Comparison of ENCODE assay signal across 10 mouse cellular contexts in the genomic region with DNA sequence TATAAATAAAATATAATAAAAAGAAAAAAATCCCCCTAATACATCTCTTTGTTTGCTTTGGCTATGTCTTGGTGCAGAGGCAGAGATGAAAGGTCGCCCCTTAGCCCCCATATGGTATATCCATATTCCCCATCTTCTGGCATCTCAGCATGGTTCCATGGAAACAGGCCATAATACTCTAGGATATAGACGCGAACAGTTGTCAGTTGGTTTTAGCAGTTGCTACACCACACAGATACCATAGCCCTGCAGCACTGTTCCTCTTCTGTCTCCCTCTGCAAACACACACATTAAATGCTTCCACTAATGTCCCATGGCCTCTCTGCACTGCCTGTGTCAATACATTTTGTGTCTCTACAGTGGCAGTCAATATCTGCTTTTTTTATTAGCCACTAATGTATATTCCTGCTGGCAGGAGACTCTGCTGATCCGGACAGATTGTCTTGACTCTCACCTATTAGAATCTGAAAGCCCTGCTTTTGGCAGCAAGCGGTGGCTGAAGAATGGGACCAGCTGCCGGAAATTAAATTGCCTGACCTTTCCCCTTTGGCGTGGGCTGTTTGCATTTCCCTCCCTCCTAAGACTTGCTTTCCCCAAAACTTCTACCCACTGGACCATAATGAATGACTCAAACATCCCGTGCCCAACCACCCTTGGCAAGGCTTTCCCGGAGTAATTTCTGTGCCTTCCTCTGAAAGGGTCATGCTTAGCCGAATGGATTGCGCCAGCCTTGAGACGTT. TPM values are rescaled to one million over a fixed set of nuclear protein-coding genes. Genes with fewer than 3 reads are reported as not detected.
DNase-seq lines count a peak whose midpoint lies in the region; ATAC-seq and TF ChIP-seq lines count a peak whose summit lies in the region.
"Had no signal": no experiment of that assay in that cellular context is flagged by ENCODE, and none has a peak within 500 bp of the region (broad histone marks: within the 10 kb centered on the region; RNA-seq: fewer than 3 reads in every experiment).

No protein-coding gene starts in this region.

- no peaks in the 10 kb centered on the region for H3K36me3 ChIP-seq in kidney, postnatal 0 days (ENCODE audit: insufficient read depth, low read length)
- H3K36me3 ChIP-seq in kidney, embryonic 16.5 days (ENCODE audit: insufficient read depth, low read length), result no peaks in the 10 kb centered on the region
- H3K36me3 ChIP-seq in forebrain, embryonic 14.5 days (ENCODE audit: control insufficient read depth, insufficient read depth, low read length), result no peaks in the 10 kb centered on the region
- no peaks in the 10 kb centered on the region for H3K36me3 ChIP-seq in lung, embryonic 15.5 days
- H3K36me3 ChIP-seq in neural tube, embryonic 15.5 days, result no peaks in the 10 kb centered on the region
- H3K36me3 ChIP-seq in stomach, postnatal 0 days (ENCODE audit: control insufficient read depth, insufficient read depth, low read length), result no peaks in the 10 kb centered on the region

- H3K9ac ChIP-seq in kidney, postnatal 0 days (ENCODE audit: low read depth, low read length), result no peak overlapping the region
- H3K9ac ChIP-seq in kidney, embryonic 16.5 days (replicated peaks; ENCODE audit: low read length), result no peak overlapping the region
- no peak overlapping the region for H3K9ac ChIP-seq in forebrain, embryonic 14.5 days (ENCODE audit: low read length)
- no peak overlapping the region for H3K9ac ChIP-seq in lung, embryonic 15.5 days
- no peak overlapping the region for H3K9ac ChIP-seq in neural tube, embryonic 15.5 days (replicated peaks)
- no peak overlapping the region for H3K9ac ChIP-seq in stomach, postnatal 0 days (ENCODE audit: low read length)

- ATAC-seq in kidney, postnatal 0 days (replicated peaks; ENCODE audit: low FRiP score, low read depth), result no peak
- no peak for ATAC-seq in kidney, embryonic 16.5 days (ENCODE audit: low FRiP score, low TSS enrichment)
- peak; percentile 42; the same call in 1 of the 2 replicates for ATAC-seq in forebrain, embryonic 14.5 days
- peak; percentile 29; the same call in 1 of the 2 replicates for ATAC-seq in lung, embryonic 15.5 days (ENCODE audit: borderline replicate concordance, extremely low read depth, low FRiP score, low TSS enrichment)
- ATAC-seq in neural tube, embryonic 15.5 days (ENCODE audit: low FRiP score), result no peak
- no peak for ATAC-seq in stomach, postnatal 0 days (ENCODE audit: low FRiP score, low TSS enrichment)

- no peaks in the 10 kb centered on the region for H3K27me3 ChIP-seq in kidney, postnatal 0 days (ENCODE audit: insufficient read depth, low read length)
- H3K27me3 ChIP-seq in kidney, embryonic 16.5 days (ENCODE audit: insufficient read depth, low read length), result no peaks in the 10 kb centered on the region
- no peaks in the 10 kb centered on the region for H3K27me3 ChIP-seq in forebrain, embryonic 14.5 days (replicated peaks; ENCODE audit: control insufficient read depth, insufficient read depth, low read length)
- H3K27me3 ChIP-seq in lung, embryonic 15.5 days, result no peaks in the 10 kb centered on the region
- no peaks in the 10 kb centered on the region for H3K27me3 ChIP-seq in neural tube, embryonic 15.5 days (replicated peaks)
- H3K27me3 ChIP-seq in stomach, postnatal 0 days (ENCODE audit: control insufficient read depth, insufficient read depth, low read length), result no peaks in the 10 kb centered on the region

- no peak overlapping the region for H3K27ac ChIP-seq in kidney, postnatal 0 days
- H3K27ac ChIP-seq in kidney, embryonic 16.5 days (ENCODE audit: low read length), result no peak overlapping the region
- H3K27ac ChIP-seq in forebrain, embryonic 14.5 days (ENCODE audit: low read depth, low read length), result peak overlapping the region; percentile 78
- no peak overlapping the region for H3K27ac ChIP-seq in lung, embryonic 15.5 days
- peak overlapping the region; percentile 58 for H3K27ac ChIP-seq in neural tube, embryonic 15.5 days (replicated peaks)
- no peak overlapping the region for H3K27ac ChIP-seq in stomach, postnatal 0 days (replicated peaks)

- WGBS in kidney, postnatal 0 days, result 31% methylated on average over 12 of the region's 12 CpGs
- 40% methylated on average over 12 of the region's 12 CpGs for WGBS in kidney, embryonic 16.5 days
- WGBS in forebrain, embryonic 14.5 days, result 46% methylated on average over 12 of the region's 12 CpGs
- WGBS in lung, embryonic 15.5 days, result 49% methylated on average over 12 of the region's 12 CpGs
- WGBS in neural tube, embryonic 15.5 days, result 28% methylated on average over 12 of the region's 12 CpGs
- 62% methylated on average over 12 of the region's 12 CpGs for WGBS in stomach, postnatal 0 days

- DNase-seq in kidney, postnatal 0 days (ENCODE audit: low spot score), result peak; percentile 42
- DNase-seq in forebrain, embryonic 14.5 days (ENCODE audit: low spot score), result peak; percentile 61
- no peak for DNase-seq in urinary bladder, postnatal 25 days (ENCODE audit: low spot score)
- no peak for DNase-seq in stomach, postnatal 0 days (ENCODE audit: low spot score)
- no peak for DNase-seq in ovary, postnatal 10 days (ENCODE audit: low spot score)
- DNase-seq: adrenal gland, postnatal 25 days had no signal

- H3K4me3 ChIP-seq in kidney, postnatal 0 days (replicated peaks; ENCODE audit: low read depth, low read length), result no peak overlapping the region
- H3K4me3 ChIP-seq in kidney, embryonic 16.5 days (ENCODE audit: low read length), result no peak overlapping the region
- no peak overlapping the region for H3K4me3 ChIP-seq in forebrain, embryonic 14.5 days (ENCODE audit: low read depth, low read length)
- no peak overlapping the region for H3K4me3 ChIP-seq in lung, embryonic 15.5 days
- H3K4me3 ChIP-seq in neural tube, embryonic 15.5 days (replicated peaks), result no peak overlapping the region
- no peak overlapping the region for H3K4me3 ChIP-seq in stomach, postnatal 0 days (ENCODE audit: low read depth, low read length)

- no peaks in the 10 kb centered on the region for H3K4me1 ChIP-seq in kidney, postnatal 0 days (replicated peaks; ENCODE audit: insufficient read depth, low read length)
- H3K4me1 ChIP-seq in kidney, embryonic 16.5 days (ENCODE audit: insufficient read depth, low read length), result peaks cover 13% of the 10 kb centered on the region
- peaks cover 28% of the 10 kb centered on the region for H3K4me1 ChIP-seq in forebrain, embryonic 14.5 days (ENCODE audit: control insufficient read depth, insufficient read depth, low read length)
- H3K4me1 ChIP-seq in lung, embryonic 15.5 days, result 0 out of 2 replicates have a peak, but pooled peaks cover 7% of the 10 kb centered on the region
- H3K4me1 ChIP-seq in neural tube, embryonic 15.5 days, result peaks cover 27% of the 10 kb centered on the region
- no peaks in the 10 kb centered on the region for H3K4me1 ChIP-seq in stomach, postnatal 0 days (replicated peaks; ENCODE audit: control insufficient read depth, insufficient read depth)

- H3K9me3 ChIP-seq in kidney, postnatal 0 days (replicated peaks; ENCODE audit: low read length), result no peaks in the 10 kb centered on the region
- no peaks in the 10 kb centered on the region for H3K9me3 ChIP-seq in kidney, embryonic 16.5 days (ENCODE audit: low read length)
- no peaks in the 10 kb centered on the region for H3K9me3 ChIP-seq in forebrain, embryonic 14.5 days (replicated peaks; ENCODE audit: control insufficient read depth, low read length)
- H3K9me3 ChIP-seq in lung, embryonic 15.5 days, result no peaks in the 10 kb centered on the region
- no peaks in the 10 kb centered on the region for H3K9me3 ChIP-seq in neural tube, embryonic 15.5 days (replicated peaks)
- no peaks in the 10 kb centered on the region for H3K9me3 ChIP-seq in stomach, postnatal 0 days (ENCODE audit: control insufficient read depth, low read length)

- no peak overlapping the region for H3K4me2 ChIP-seq in kidney, postnatal 0 days (ENCODE audit: low read length)
- no peak overlapping the region for H3K4me2 ChIP-seq in kidney, embryonic 16.5 days (replicated peaks; ENCODE audit: low read depth, low read length)
- 0 out of 2 replicates have a peak overlapping the region, but pooled peaks have one; percentile 3 for H3K4me2 ChIP-seq in forebrain, embryonic 14.5 days (ENCODE audit: low read length)
- H3K4me2 ChIP-seq in lung, embryonic 15.5 days, result no peak overlapping the region
- no peak overlapping the region for H3K4me2 ChIP-seq in neural tube, embryonic 15.5 days
- H3K4me2 ChIP-seq in stomach, postnatal 0 days (replicated peaks; ENCODE audit: low read depth), result no peak overlapping the region

- no peak for TF ChIP-seq EP300 in stomach, postnatal 0 days (optimal IDR thresholded peaks at IDR 0.05)

- TF ChIP-seq CTCF in kidney, postnatal 0 days (IDR thresholded peaks at IDR 0.05; ENCODE audit: low read depth), result no peak
- no peak for TF ChIP-seq CTCF in stomach, postnatal 0 days (IDR thresholded peaks at IDR 0.05; ENCODE audit: low read depth)

RNA-seq across cellular contexts. Expression of gene Vwa5b1, which starts 39.1 kb away (rescaled TPM):
- 0.11 and 0.15 TPM in 2 replicates for polyA plus RNA-seq in kidney, postnatal 0 days (2015; fragmentation: Nextera tagmentation; extraction: Ambion mirVana)
- polyA plus RNA-seq in kidney, embryonic 16.5 days (2015; fragmentation: Nextera tagmentation; extraction: Ambion mirVana), result 0.15 and 0.18 TPM in 2 replicates
- polyA plus RNA-seq in forebrain, embryonic 14.5 days (2014; fragmentation: Nextera tagmentation; extraction: Ambion mirVana), result 0.30 and 1.6 TPM in 2 replicates
- 0.07 and 0.16 TPM in 2 replicates for polyA plus RNA-seq in lung, embryonic 15.5 days (2015; fragmentation: Nextera tagmentation; extraction: Ambion mirVana)
- polyA plus RNA-seq in neural tube, embryonic 15.5 days (2015; fragmentation: Nextera tagmentation; extraction: Ambion mirVana), result 0.64 and 1.2 TPM in 2 replicates
- 0.10 and 0.16 TPM in 2 replicates for polyA plus RNA-seq in stomach, postnatal 0 days (2015; fragmentation: Nextera tagmentation; extraction: Ambion mirVana)
- polyA plus RNA-seq: heart, postnatal 0 days had no signal

Comparison
In these comparisons a context has a peak if more than half of its experiments do, and no peak if none do; other contexts are left out.
1. ATAC-seq: peak in forebrain, embryonic 14.5 days (single experiment) and lung, embryonic 15.5 days (single experiment); none in kidney, postnatal 0 days (single experiment), kidney, embryonic 16.5 days (single experiment), neural tube, embryonic 15.5 days (single experiment) and stomach, postnatal 0 days (single experiment).
2. DNase-seq: peak in kidney, postnatal 0 days (single experiment) and forebrain, embryonic 14.5 days (single experiment); none in urinary bladder, postnatal 25 days (single experiment), stomach, postnatal 0 days (single experiment) and ovary, postnatal 10 days (single experiment).
3. H3K27ac ChIP-seq: peak in forebrain, embryonic 14.5 days (single experiment) and neural tube, embryonic 15.5 days (single experiment); none in kidney, postnatal 0 days (single experiment), kidney, embryonic 16.5 days (single experiment), lung, embryonic 15.5 days (single experiment) and stomach, postnatal 0 days (single experiment).